Mouse (Mus musculus) stomach, embryonic 14.5 days (tissue): Measurements from ENCODE around the gene Glrx5. TPM values are rescaled to one million over a fixed set of nuclear protein-coding genes. Genes with fewer than 3 reads are reported as not detected.

Source experiments
- ATAC-seq: fragments of 200-750 bp; cut with Nextera tagmentation; 2 replicates; pipeline ENCODE4 v1.8.0; 2017; ENCODE audit warnings: low read depth, moderate TSS enrichment; ENCODE audit not compliant: insufficient number of reproducible peaks, insufficient read depth, low FRiP score
- H3K27ac ChIP-seq: fragments of 300-500 bp; sonication (generic); 2 replicates; pipeline ENCODE4 v1.5.1; 2014; ENCODE audit warnings: mild to moderate bottlenecking, low read length, moderate library complexity, mixed read lengths
- H3K27me3 ChIP-seq: fragments of 300-500 bp; sonication (generic); 2 replicates; pipeline ENCODE4 v1.6.1; 2014; ENCODE audit warnings: low read length, control low read depth, mixed read lengths; ENCODE audit not compliant: control insufficient read depth, insufficient read depth
- H3K36me3 ChIP-seq: fragments of 300-500 bp; sonication (generic); 2 replicates; pipeline ENCODE4 v1.6.1; 2014; ENCODE audit warnings: mild to moderate bottlenecking, control low read depth, low read length, moderate library complexity, mixed read lengths; ENCODE audit not compliant: control insufficient read depth, insufficient read depth
- H3K4me1 ChIP-seq: fragments of 300-500 bp; sonication (generic); 2 replicates; pipeline ENCODE4 v1.6.1; 2014; ENCODE audit warnings: low read length, control low read depth, mixed read lengths; ENCODE audit not compliant: control insufficient read depth, insufficient read depth
- H3K4me2 ChIP-seq: fragments of 300-500 bp; sonication (generic); replicated peaks from 2 replicates; pipeline ENCODE4 v1.6.1; 2014; ENCODE audit warnings: low read depth, low read length, control low read depth
- H3K4me3 ChIP-seq: fragments of 300-500 bp; sonication (generic); 2 replicates; pipeline ENCODE4 v1.5.1; 2014; ENCODE audit warnings: low read depth, low read length, control low read depth
- H3K9ac ChIP-seq: fragments of 300-500 bp; sonication (generic); replicated peaks from 2 replicates; pipeline ENCODE4 v1.6.1; 2014; ENCODE audit warnings: low read depth, mild to moderate bottlenecking, control low read depth, low read length, moderate library complexity, mixed read lengths
- H3K9me3 ChIP-seq: fragments of 300-500 bp; sonication (generic); 2 replicates; pipeline ENCODE4 v1.6.1; 2016; ENCODE audit warnings: low read depth, low read length, control low read depth; ENCODE audit not compliant: control insufficient read depth
- WGBS: fragments of 180-500 bp; shearing (Covaris S2); extraction: QIAGEN DNeasy Blood & Tissue Kit; methylation state at CpG from one replicate; pipeline ENCODE4 v1.1.7; 2014; 5-methylcytosine and 5-hydroxymethylcytosine counted together
- polyA plus RNA-seq: library from polyadenylated mRNA; unstranded; fragments of >200 nt; fragmentation: Nextera tagmentation; extraction: Ambion mirVana; gene quantifications from 2 replicates; pipeline ENCODE4 v1.2.1, GENCODE M21; 2014

Gene Glrx5
- polyA plus RNA-seq, 1 experiment from 2014 or later = 144 TPM

DNA sequence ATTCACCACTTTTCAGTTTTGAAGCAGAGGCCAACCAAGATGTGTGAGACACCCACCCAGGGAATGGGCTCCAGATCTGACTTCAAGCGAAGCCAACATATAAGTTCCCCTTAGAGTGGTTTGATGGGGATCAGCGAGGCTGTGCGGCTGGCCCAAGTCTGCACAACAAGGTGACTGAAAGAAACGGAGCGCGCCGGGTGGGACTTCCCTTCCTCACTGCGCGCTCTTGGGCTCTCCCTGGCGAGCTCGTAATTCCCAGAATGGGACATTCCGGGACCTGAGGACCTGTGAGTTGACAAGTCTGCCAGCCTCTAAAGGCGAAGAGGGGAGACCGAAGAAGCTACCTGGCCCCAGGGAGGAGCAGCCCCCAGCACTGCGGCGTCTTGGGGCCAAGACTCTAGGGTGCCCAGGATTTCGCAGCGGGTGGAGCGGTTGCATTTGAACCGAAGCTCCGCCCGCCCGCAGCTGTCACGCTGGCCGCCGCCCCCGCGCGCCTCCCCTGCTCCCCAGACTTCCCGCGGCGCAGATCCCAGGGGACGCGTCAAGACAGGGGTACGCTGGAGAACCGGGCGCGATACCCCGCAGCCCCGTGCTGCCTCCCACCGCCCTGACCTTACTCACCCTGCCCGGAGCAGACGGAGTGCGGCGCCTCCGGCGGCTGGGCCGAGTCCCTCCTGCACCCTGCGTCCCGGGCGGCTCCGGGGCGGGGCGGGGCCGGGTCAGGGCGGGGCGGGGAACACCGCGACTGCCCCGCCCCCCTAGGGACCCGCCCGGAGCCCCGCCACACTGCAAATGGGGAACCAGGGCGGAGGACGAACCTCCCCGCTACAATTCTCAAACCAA is 22.9 kb upstream of the Glrx5 start, which contains the start of gene Syne3:
Gene Syne3, minus strand, starts transcription at position 440 of the 843 bp plus-strand sequence.
- Histone ChIP-seq H3K4me2 (peak within 1 kb of the TSS; percentile 66), H3K27ac (no peak within 1 kb of the TSS), H3K4me3 (peak within 1 kb of the TSS; percentile 60), H3K9ac (peak within 1 kb of the TSS; percentile 31; the same call in 1 of the 2 replicates), H3K9me3 (no peaks in the 10 kb centered on the region), H3K4me1 (peaks cover 10% of the 10 kb centered on the region), H3K27me3 (peaks cover 5% of the 10 kb centered on the region; the same call in 1 of the 2 replicates), H3K36me3 (no peaks in the 10 kb centered on the region)
- WGBS = under 1% methylated on average over 61 of the region's 66 CpGs
- ATAC-seq = peak; percentile 81

DNA sequence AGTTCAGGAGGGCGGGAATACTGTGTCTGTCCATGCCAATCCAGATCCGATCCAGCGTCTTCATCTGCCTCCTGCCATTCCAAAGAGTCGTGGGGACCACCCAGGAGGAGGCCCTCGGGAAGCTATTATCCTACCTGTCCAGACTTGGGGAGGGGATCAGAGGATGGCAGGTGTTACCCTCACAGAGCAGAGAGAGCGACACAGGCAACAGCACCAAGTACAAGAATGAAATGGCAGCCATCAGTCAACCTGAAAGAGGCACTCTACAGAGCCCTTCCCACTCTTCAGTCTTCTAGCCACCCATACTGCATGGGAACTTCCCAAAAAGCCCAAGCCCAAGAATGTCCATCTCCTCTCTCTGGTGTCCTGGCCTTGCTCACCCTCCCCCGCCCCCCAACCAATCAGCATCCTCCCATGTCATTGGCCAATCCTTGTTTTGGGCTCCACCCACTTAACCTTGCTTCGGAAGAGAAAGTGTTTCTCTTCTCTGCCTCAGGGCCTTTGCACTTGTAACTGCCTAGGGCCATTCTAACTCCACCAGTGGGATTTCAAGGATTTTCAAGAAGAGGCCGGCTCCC is 22.2 kb upstream of the Glrx5 start:
- H3K36me3 ChIP-seq = no peaks in the 10 kb centered on the region
- peak overlapping the region; percentile 60 for H3K4me3 ChIP-seq
- ATAC-seq = peak; percentile 15; the same call in 1 of the 2 replicates
- peak overlapping the region; percentile 66 for H3K4me2 ChIP-seq
- peak overlapping the region; percentile 31; the same call in 1 of the 2 replicates for H3K9ac ChIP-seq
- no peaks in the 10 kb centered on the region for H3K9me3 ChIP-seq
- no peak overlapping the region for H3K27ac ChIP-seq
- 18% methylated on average over 9 of the region's 9 CpGs for WGBS
- peaks cover 5% of the 10 kb centered on the region; the same call in 1 of the 2 replicates for H3K27me3 ChIP-seq
- peaks cover 10% of the 10 kb centered on the region for H3K4me1 ChIP-seq

DNA sequence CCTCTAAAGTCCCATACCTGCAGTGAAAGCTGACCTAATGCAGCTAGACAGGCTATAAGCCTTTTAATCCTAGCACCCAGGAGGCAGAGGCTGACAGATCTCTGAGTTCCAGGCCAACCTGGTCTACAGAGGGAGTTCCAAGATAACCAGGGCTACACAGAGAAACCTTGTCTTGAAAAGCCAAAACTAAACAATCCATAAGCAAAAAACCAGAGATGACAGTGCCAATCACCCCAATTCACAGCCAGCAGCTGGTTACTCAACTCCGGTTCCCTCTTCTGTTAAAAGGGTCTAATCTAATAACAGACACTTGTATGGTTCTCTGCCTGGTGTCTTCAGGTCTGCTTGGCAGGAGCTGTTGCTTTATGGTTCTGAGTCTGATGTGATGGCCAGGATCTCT is 20.9 kb upstream of the Glrx5 start:
- Histone ChIP-seq H3K4me3 (no peak overlapping the region), H3K9me3 (no peaks in the 10 kb centered on the region), H3K27me3 (peaks cover 5% of the 10 kb centered on the region; the same call in 1 of the 2 replicates), H3K9ac (no peak overlapping the region), H3K4me2 (no peak overlapping the region), H3K36me3 (no peaks in the 10 kb centered on the region), H3K27ac (no peak overlapping the region), H3K4me1 (peaks cover 10% of the 10 kb centered on the region)
- 77% methylated on average over 1 of the region's 1 CpGs for WGBS
- ATAC-seq = no peak

- peaks cover 10% of the 10 kb centered on the region for H3K4me1 ChIP-seq
- peaks cover 5% of the 10 kb centered on the region; the same call in 1 of the 2 replicates for H3K27me3 ChIP-seq
- H3K36me3 ChIP-seq = no peaks in the 10 kb centered on the region
- H3K9me3 ChIP-seq = no peaks in the 10 kb centered on the region
- H3K4me2 ChIP-seq = no peak overlapping the region
- H3K4me3 ChIP-seq = no peak overlapping the region
- no peak overlapping the region for H3K9ac ChIP-seq
- H3K27ac ChIP-seq = no peak overlapping the region
- 95% methylated on average over 4 of the region's 4 CpGs for WGBS
- no peak for ATAC-seq
These were observed 20.2 kb upstream of the Glrx5 start for GRCm38 (mm10) chr12:105012314-105012713.

DNA sequence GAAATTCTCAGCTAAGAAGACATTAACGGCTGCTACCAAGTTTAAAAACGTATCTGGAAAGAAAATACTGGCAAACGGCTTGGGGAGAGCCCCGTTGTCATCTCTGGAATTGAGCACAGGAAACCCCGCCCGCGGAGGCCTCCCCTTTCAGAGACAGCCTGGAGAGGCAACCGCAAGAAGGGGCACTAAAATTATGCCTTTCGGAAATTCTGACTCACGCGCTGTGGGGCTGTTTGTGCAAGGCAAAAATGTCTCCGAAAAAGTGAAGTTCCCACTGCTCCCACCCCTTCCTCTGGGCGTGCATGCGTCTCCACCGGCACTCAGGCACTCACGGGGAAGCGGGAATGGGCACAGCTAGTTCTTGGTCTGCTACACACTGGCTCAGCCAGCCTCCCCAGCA is 19.4 kb upstream of the Glrx5 start:
- ATAC-seq = no peak
- Histone ChIP-seq H3K9ac (no peak overlapping the region), H3K27me3 (peaks cover 5% of the 10 kb centered on the region; the same call in 1 of the 2 replicates), H3K4me1 (peaks cover 10% of the 10 kb centered on the region), H3K27ac (no peak overlapping the region), H3K4me2 (peak overlapping the region; percentile 7), H3K9me3 (no peaks in the 10 kb centered on the region), H3K36me3 (no peaks in the 10 kb centered on the region), H3K4me3 (no peak overlapping the region)
- WGBS = 19% methylated on average over 17 of the region's 17 CpGs

DNA sequence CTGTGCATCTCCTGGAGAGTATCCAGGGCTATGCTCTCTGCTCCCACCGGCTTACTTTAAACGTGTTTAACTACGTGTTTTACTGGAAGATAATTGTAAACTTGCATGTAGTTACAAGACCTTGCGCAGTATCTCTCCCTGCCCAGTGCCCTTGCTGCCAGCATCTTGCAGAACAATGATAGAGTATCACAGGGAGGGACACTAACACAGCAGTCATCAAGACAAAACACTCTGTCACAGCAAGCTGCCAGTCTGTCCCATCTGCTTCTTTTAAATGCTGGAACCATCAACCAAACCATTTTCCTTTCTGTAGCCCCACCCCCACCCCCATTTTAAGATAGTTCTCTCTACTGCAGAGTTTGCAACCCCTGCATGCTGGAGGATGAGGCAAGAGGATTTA is 16.3 kb upstream of the Glrx5 start:
- WGBS = 56% methylated on average over 4 of the region's 4 CpGs
- no peaks in the 10 kb centered on the region for H3K36me3 ChIP-seq
- no peak overlapping the region for H3K4me3 ChIP-seq
- no peaks in the 10 kb centered on the region for H3K9me3 ChIP-seq
- no peaks in the 10 kb centered on the region for H3K27me3 ChIP-seq
- ATAC-seq = no peak
- no peak overlapping the region for H3K9ac ChIP-seq
- no peak overlapping the region for H3K27ac ChIP-seq
- H3K4me1 ChIP-seq = 0 out of 2 replicates have a peak, but pooled peaks cover 2% of the 10 kb centered on the region
- H3K4me2 ChIP-seq = no peak overlapping the region

DNA sequence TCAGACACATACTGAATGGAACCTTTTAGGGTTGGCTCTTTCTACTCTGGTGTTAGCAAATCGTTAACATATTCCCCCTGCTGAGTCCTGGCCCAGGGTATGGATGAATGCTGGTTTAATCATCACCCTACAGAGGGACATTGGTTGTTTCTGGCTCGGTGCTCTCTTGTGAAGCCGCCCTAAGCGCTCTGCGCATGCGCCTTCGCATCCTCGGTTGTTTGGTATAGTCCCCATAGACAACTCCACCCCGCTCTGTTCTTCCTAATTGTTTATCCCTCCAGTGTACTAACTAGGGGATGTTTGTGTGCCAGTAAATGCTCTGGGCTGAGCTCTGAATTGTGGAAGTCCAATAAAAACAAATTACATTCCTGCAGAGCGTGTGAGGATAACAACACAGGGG is 15.8 kb upstream of the Glrx5 start:
- H3K4me1 ChIP-seq = 0 out of 2 replicates have a peak, but pooled peaks cover 2% of the 10 kb centered on the region
- no peaks in the 10 kb centered on the region for H3K27me3 ChIP-seq
- no peak overlapping the region for H3K4me2 ChIP-seq
- no peak overlapping the region for H3K9ac ChIP-seq
- WGBS = 79% methylated on average over 10 of the region's 10 CpGs
- no peaks in the 10 kb centered on the region for H3K36me3 ChIP-seq
- H3K27ac ChIP-seq = no peak overlapping the region
- ATAC-seq = no peak
- no peaks in the 10 kb centered on the region for H3K9me3 ChIP-seq
- no peak overlapping the region for H3K4me3 ChIP-seq

- Histone ChIP-seq H3K9me3 (peaks cover 2% of the 10 kb centered on the region; the same call in 1 of the 2 replicates), H3K9ac (no peak overlapping the region), H3K27me3 (no peaks in the 10 kb centered on the region), H3K4me2 (no peak overlapping the region), H3K4me1 (0 out of 2 replicates have a peak, but pooled peaks cover 2% of the 10 kb centered on the region), H3K27ac (no peak overlapping the region), H3K4me3 (no peak overlapping the region), H3K36me3 (no peaks in the 10 kb centered on the region)
- peak; percentile 74 for ATAC-seq
- 55% methylated on average over 19 of the region's 19 CpGs for WGBS
These were observed 12.9 kb upstream of the Glrx5 start for GRCm38 (mm10) chr12:105019359-105020219.
